Mouse (Mus musculus) neural tube, embryonic 12.5 days (tissue): Measurements from ENCODE around the gene Mpi. TPM values are rescaled to one million over a fixed set of nuclear protein-coding genes. Genes with fewer than 3 reads are reported as not detected.
A peak's percentile ranks its signal among the peaks of the same experiment; 100 is the strongest.

Experiments
- ATAC-seq: fragments of 200-750 bp; cut with Nextera tagmentation; 2 replicates; pipeline ENCODE4 v1.8.0; 2017; ENCODE audit warnings: low read depth, mild to moderate bottlenecking, moderate TSS enrichment, moderate library complexity; ENCODE audit not compliant: low FRiP score
- H3K27ac ChIP-seq: fragments of 300-500 bp; sonication (generic); 2 replicates; pipeline ENCODE4 v1.5.1; 2016
- H3K27me3 ChIP-seq: fragments of 300-500 bp; sonication (generic); replicated peaks from 2 replicates; pipeline ENCODE4 v1.6.1; 2016; ENCODE audit warnings: mild to moderate bottlenecking
- H3K36me3 ChIP-seq: fragments of 300-500 bp; sonication (generic); 2 replicates; pipeline ENCODE4 v1.6.1; 2016; ENCODE audit warnings: mild to moderate bottlenecking
- H3K4me1 ChIP-seq: fragments of 300-500 bp; sonication (generic); 2 replicates; pipeline ENCODE4 v1.6.1; 2016
- H3K4me2 ChIP-seq: fragments of 300-500 bp; sonication (generic); replicated peaks from 2 replicates; pipeline ENCODE4 v1.6.1; 2016; ENCODE audit warnings: mild to moderate bottlenecking
- H3K4me3 ChIP-seq: fragments of 300-500 bp; sonication (generic); 2 replicates; pipeline ENCODE4 v1.5.1; 2016
- H3K9ac ChIP-seq: fragments of 300-500 bp; sonication (generic); 2 replicates; pipeline ENCODE4 v1.6.1; 2016; ENCODE audit warnings: mild to moderate bottlenecking
- H3K9me3 ChIP-seq: fragments of 300-500 bp; sonication (generic); 2 replicates; pipeline ENCODE4 v1.6.1; 2016; ENCODE audit warnings: mild to moderate bottlenecking
- WGBS: fragments of 180-500 bp; shearing (Covaris S2); methylation state at CpG from one replicate; pipeline ENCODE4 v1.1.7; 2016; 5-methylcytosine and 5-hydroxymethylcytosine counted together
- polyA plus RNA-seq: library from polyadenylated mRNA; unstranded; fragments of >200 nt; fragmentation: Nextera tagmentation; extraction: Ambion mirVana; gene quantifications from 2 replicates; pipeline ENCODE4 v1.2.1, GENCODE M21; 2016

Mpi gene
- polyA plus RNA-seq, 1 experiment from 2014 or later, result 68.2 TPM

GRCm38 (mm10) chr9:57517113-57517512, 35.5 kb downstream of the Mpi start:
- Histone ChIP-seq H3K4me1 (peaks cover 2% of the 10 kb centered on the region), H3K4me3 (no peak overlapping the region), H3K27ac (no peak overlapping the region), H3K9me3 (no peaks in the 10 kb centered on the region), H3K36me3 (no peaks in the 10 kb centered on the region), H3K4me2 (no peak overlapping the region), H3K9ac (no peak overlapping the region), H3K27me3 (no peaks in the 10 kb centered on the region)
- WGBS, result 8% methylated on average over 3 of the region's 3 CpGs
- no peak for ATAC-seq

DNA sequence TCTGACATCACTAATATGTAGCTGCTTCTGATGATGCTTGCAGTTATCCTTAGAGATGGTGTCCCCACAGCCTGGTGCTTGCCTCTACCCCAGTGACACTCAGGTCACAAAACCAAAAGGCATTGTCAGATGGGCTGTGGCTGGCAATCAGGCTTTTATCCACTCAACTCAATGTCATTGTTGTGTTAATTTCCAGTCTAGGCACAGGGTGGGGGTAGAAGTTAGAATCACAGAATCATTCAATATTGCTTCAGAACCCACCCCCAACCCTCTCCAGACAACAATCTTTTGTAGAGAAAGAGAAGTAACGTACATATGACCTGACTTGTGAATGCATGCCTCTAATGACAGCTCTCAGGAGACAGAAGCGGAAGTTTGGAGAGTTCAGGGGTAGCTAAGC, 42.0 kb downstream of the Mpi start:
- no peak overlapping the region for H3K27ac ChIP-seq
- H3K27me3 ChIP-seq, result peaks cover 9% of the 10 kb centered on the region
- WGBS, result 54% methylated on average over 2 of the region's 2 CpGs
- no peak for ATAC-seq
- no peaks in the 10 kb centered on the region for H3K36me3 ChIP-seq
- H3K4me2 ChIP-seq, result no peak overlapping the region
- H3K9me3 ChIP-seq, result no peaks in the 10 kb centered on the region
- no peak overlapping the region for H3K9ac ChIP-seq
- peaks cover 7% of the 10 kb centered on the region for H3K4me1 ChIP-seq
- no peak overlapping the region for H3K4me3 ChIP-seq

- H3K9me3 ChIP-seq, result no peaks in the 10 kb centered on the region
- H3K4me3 ChIP-seq, result no peak overlapping the region
- H3K27me3 ChIP-seq, result peaks cover 52% of the 10 kb centered on the region
- H3K36me3 ChIP-seq, result no peaks in the 10 kb centered on the region
- peak overlapping the region; percentile 80 for H3K4me2 ChIP-seq
- peak overlapping the region; percentile 14; the same call in 1 of the 2 replicates for H3K9ac ChIP-seq
- WGBS, result 17% methylated on average over 8 of the region's 8 CpGs
- peaks cover 51% of the 10 kb centered on the region for H3K4me1 ChIP-seq
- ATAC-seq, result peak; percentile 57; the same call in 1 of the 2 replicates
- peak overlapping the region; percentile 18; the same call in 1 of the 2 replicates for H3K27ac ChIP-seq
These were observed 46.9 kb downstream of the Mpi start for GRCm38 (mm10) chr9:57505700-57506099.

GRCm38 (mm10) chr9:57504891-57505290, 47.7 kb downstream of the Mpi start:
- no peak overlapping the region for H3K27ac ChIP-seq
- H3K9me3 ChIP-seq, result no peaks in the 10 kb centered on the region
- peaks cover 51% of the 10 kb centered on the region for H3K4me1 ChIP-seq
- 51% methylated on average over 10 of the region's 10 CpGs for WGBS
- no peaks in the 10 kb centered on the region for H3K36me3 ChIP-seq
- peak overlapping the region; percentile 80 for H3K4me2 ChIP-seq
- no peak overlapping the region for H3K9ac ChIP-seq
- H3K27me3 ChIP-seq, result peaks cover 60% of the 10 kb centered on the region
- H3K4me3 ChIP-seq, result no peak overlapping the region
- ATAC-seq, result no peak

DNA sequence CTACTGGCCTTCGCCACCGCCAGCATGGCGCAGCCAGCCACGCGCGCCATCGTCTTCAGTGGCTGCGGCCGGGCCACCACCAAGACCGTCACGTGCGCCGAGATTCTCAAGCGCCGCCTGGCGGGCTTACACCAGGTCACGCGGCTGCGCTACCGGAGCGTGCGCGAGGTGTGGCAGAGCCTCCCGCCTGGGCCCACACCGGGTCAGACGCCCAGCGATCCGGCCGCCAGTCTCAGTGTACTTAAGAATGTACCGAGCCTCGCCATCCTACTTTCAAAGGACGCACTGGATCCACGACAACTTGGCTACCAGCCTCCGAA, 48.2 kb downstream of the Mpi start:
- 1% methylated on average over 34 of the region's 34 CpGs for WGBS
- H3K27me3 ChIP-seq, result peaks cover 64% of the 10 kb centered on the region
- H3K36me3 ChIP-seq, result no peaks in the 10 kb centered on the region
- H3K4me3 ChIP-seq, result peak overlapping the region; percentile 36
- no peaks in the 10 kb centered on the region for H3K9me3 ChIP-seq
- peak; percentile 41; the same call in 1 of the 2 replicates for ATAC-seq
- peaks cover 51% of the 10 kb centered on the region for H3K4me1 ChIP-seq
- H3K9ac ChIP-seq, result peak overlapping the region; percentile 47
- peak overlapping the region; percentile 80 for H3K4me2 ChIP-seq
- H3K27ac ChIP-seq, result no peak overlapping the region

- Histone ChIP-seq H3K4me1 (peaks cover 51% of the 10 kb centered on the region), H3K36me3 (no peaks in the 10 kb centered on the region), H3K9ac (peak within 1 kb of the TSS; percentile 47), H3K27me3 (peaks cover 64% of the 10 kb centered on the region), H3K4me3 (peak within 1 kb of the TSS; percentile 36), H3K4me2 (peak within 1 kb of the TSS; percentile 80), H3K27ac (no peak within 1 kb of the TSS), H3K9me3 (no peaks in the 10 kb centered on the region)
- peak; percentile 55; the same call in 1 of the 2 replicates for ATAC-seq
- WGBS, result under 1% methylated on average over 46 of the region's 46 CpGs
These were observed 48.8 kb downstream of the Mpi start, which contains the start of gene Rpp25 for GRCm38 (mm10) chr9:57503622-57504380. Gene Rpp25 (plus strand): TSS chr9:57504026.

GRCm38 (mm10) chr9:57502911-57503621, 49.5 kb downstream of the Mpi start:
- H3K4me3 ChIP-seq, result peak overlapping the region; percentile 36; the same call in 1 of the 2 replicates
- H3K36me3 ChIP-seq, result no peaks in the 10 kb centered on the region
- peak overlapping the region; percentile 47; the same call in 1 of the 2 replicates for H3K9ac ChIP-seq
- H3K4me2 ChIP-seq, result peak overlapping the region; percentile 80
- no peak for ATAC-seq
- peaks cover 57% of the 10 kb centered on the region for H3K4me1 ChIP-seq
- H3K9me3 ChIP-seq, result no peaks in the 10 kb centered on the region
- H3K27me3 ChIP-seq, result peaks cover 64% of the 10 kb centered on the region
- H3K27ac ChIP-seq, result no peak overlapping the region
- WGBS, result 2% methylated on average over 23 of the region's 23 CpGs

- Histone ChIP-seq H3K4me2 (peak overlapping the region; percentile 52), H3K27ac (peak overlapping the region; percentile 50; the same call in 1 of the 2 replicates), H3K9ac (no peak overlapping the region), H3K4me1 (peaks cover 57% of the 10 kb centered on the region), H3K27me3 (peaks cover 65% of the 10 kb centered on the region), H3K36me3 (no peaks in the 10 kb centered on the region), H3K9me3 (no peaks in the 10 kb centered on the region), H3K4me3 (peak overlapping the region; percentile 7; the same call in 1 of the 2 replicates)
- WGBS, result under 1% methylated on average over 20 of the region's 20 CpGs
- peak; percentile 67 for ATAC-seq
These were observed 50.7 kb downstream of the Mpi start for GRCm38 (mm10) chr9:57501861-57502260.

DNA sequence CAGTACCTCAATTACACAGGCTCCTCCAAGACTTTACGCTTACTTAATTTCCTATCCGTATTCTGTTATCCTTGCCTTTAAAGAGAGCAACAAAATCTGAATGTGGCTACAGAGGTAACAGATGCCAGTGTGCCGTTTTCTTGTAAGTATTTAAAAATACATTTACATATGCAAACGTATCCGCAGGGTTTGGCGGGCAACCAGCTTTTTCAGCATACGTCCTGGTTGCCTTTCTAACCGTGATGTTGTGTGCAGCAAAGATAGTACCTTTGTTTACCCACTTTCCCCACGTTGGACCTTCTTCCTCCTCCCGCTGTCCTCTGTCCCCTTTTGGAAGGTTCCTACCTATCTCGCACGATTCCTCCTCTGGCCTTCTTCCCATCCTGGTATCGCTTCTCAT, 51.1 kb downstream of the Mpi start:
- Histone ChIP-seq H3K9me3 (no peaks in the 10 kb centered on the region), H3K27me3 (peaks cover 66% of the 10 kb centered on the region), H3K9ac (no peak overlapping the region), H3K4me1 (peaks cover 57% of the 10 kb centered on the region), H3K4me2 (peak overlapping the region; percentile 52), H3K4me3 (peak overlapping the region; percentile 7; the same call in 1 of the 2 replicates), H3K27ac (peak overlapping the region; percentile 50; the same call in 1 of the 2 replicates), H3K36me3 (no peaks in the 10 kb centered on the region)
- no peak; the same call in 1 of the 2 replicates for ATAC-seq
- 6% methylated on average over 13 of the region's 13 CpGs for WGBS

- Histone ChIP-seq H3K4me3 (no peak overlapping the region), H3K36me3 (no peaks in the 10 kb centered on the region), H3K27me3 (peaks cover 37% of the 10 kb centered on the region), H3K9ac (no peak overlapping the region), H3K4me1 (peaks cover 32% of the 10 kb centered on the region), H3K27ac (no peak overlapping the region), H3K4me2 (no peak overlapping the region), H3K9me3 (no peaks in the 10 kb centered on the region)
- ATAC-seq, result no peak
- 58% methylated on average over 7 of the region's 7 CpGs for WGBS
These were observed 54.0 kb downstream of the Mpi start for GRCm38 (mm10) chr9:57498536-57498935.

DNA sequence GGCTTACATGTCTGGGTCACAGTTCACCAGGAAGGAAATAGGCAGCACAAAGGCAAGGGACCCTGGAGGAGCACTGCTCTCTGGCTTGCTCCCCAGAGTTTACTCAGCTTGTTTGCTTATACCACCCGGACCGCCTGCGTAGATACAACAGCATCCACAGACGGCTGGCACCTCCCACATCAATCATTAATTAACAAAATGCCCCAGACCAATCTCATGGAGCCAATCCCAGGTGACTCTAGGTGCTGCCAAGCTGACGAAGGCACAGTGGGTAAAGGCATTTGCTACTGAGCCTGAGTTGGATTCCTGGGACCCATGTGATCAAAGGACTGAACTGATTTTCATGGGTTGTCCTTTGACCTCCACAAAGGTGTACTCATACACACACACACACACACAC, 55.3 kb downstream of the Mpi start:
- Histone ChIP-seq H3K27ac (no peak overlapping the region), H3K27me3 (peaks cover 24% of the 10 kb centered on the region), H3K4me2 (no peak overlapping the region), H3K9ac (no peak overlapping the region), H3K4me1 (peaks cover 19% of the 10 kb centered on the region), H3K36me3 (no peaks in the 10 kb centered on the region), H3K4me3 (no peak overlapping the region), H3K9me3 (no peaks in the 10 kb centered on the region)
- ATAC-seq, result no peak
- 76% methylated on average over 5 of the region's 5 CpGs for WGBS

- Histone ChIP-seq H3K4me3 (no peak overlapping the region), H3K9ac (no peak overlapping the region), H3K4me2 (no peak overlapping the region), H3K36me3 (no peaks in the 10 kb centered on the region), H3K9me3 (no peaks in the 10 kb centered on the region), H3K27ac (no peak overlapping the region), H3K27me3 (peaks cover 7% of the 10 kb centered on the region), H3K4me1 (peaks cover 6% of the 10 kb centered on the region; the same call in 1 of the 2 replicates)
- no peak for ATAC-seq
These were observed 57.6 kb downstream of the Mpi start for GRCm38 (mm10) chr9:57494970-57495369.
